Mouse (Mus musculus) E14TG2a.4 (cell line): Measurements from ENCODE around the gene Plekhh1.

Experiments
- CTCF ChIP-seq: conservative IDR thresholded peaks from 2 replicates; pipeline ENCODE4 v1.5.1; 2014; ENCODE audit warnings: low read length
- NANOG ChIP-seq: IDR thresholded peaks from 2 replicates; pipeline ENCODE4 v1.6.1; 2014; ENCODE audit warnings: borderline replicate concordance, low read length, mixed read lengths
- POU5F1 ChIP-seq: IDR thresholded peaks from 2 replicates; pipeline ENCODE4 v1.6.1; 2014; ENCODE audit warnings: low read length, borderline replicate concordance

GRCm38 (mm10) chr12:78981131-78981530, 47.8 kb upstream of the Plekhh1 start:
- TF ChIP-seq CTCF (no peak), NANOG (no peak), POU5F1 (no peak)
